Mouse (Mus musculus): ENCODE measurements around the gene Ptges3.

DNA sequence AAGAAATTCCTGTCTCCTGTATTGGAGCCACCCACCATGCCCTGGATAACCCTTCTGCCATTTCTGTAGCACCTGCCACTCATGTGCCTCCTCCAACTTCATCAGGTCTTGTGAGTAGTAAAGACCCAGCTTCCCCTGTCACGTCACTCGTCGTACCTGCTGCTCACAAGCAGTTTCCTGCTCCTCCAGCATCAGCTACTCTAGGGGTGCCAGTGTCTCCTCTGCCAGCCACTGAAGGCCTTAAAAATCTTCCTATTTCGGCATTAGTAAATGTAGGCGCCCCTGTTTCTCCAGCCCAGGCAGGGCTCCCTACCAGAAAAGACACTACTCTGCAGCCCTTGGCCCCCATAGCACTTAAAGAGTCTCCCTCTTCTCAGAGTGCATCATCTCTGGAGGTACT lies 18.5 kb upstream of the Ptges3 start:
- TF ChIP-seq CTCF (IDR thresholded peaks at IDR 0.05; ENCODE audit: low read depth): no peak
- no peak for TF ChIP-seq EP300 (IDR thresholded peaks at IDR 0.05; ENCODE audit: low read depth)

Measured in liver, embryonic 14.5 days (tissue).